Mouse (Mus musculus): ENCODE measurements around the gene Dlg5. TPM values are rescaled to one million over a fixed set of nuclear protein-coding genes. Genes with fewer than 3 reads are reported as not detected.

Dlg5 gene
- polyA plus RNA-seq, 1 experiment from 2014 or later, result 12.3 TPM

DNA sequence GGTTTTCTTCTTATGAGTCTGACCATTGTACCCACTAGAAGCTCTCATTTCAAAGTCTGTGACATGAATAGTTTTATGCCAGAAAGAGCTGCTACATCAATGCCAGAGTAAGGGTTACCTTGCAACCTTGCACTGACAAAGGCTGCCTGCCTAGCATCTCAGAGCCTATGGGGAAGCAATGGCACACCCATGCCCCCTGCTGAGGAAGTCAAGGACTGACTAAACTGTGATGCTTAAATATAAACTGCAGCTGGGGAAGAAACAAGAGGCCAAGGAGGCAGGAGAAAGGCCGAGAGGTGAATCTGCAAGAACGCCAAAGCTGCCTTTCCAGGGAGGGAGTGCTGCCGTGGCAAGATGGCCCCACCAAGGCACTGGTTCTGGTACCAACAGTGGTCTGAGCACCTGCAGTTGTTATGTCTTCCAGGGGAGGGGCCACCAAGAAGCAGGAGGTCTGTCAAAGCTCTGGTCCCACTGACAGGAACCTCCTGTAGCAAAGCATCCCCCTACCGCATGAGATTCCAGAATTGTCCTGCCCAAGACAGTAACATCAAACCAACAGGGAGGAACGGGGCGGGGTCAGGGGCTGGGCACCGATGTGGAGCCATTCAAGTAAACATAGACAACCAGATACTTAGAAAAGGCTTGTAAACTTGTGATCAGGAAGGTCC, 111.0 kb downstream of the Dlg5 start:
- Histone ChIP-seq H3K4me1 (ENCODE audit: control insufficient read depth, insufficient read depth, low read length) (no peaks in the 10 kb centered on the region), H3K9me3 (replicated peaks; ENCODE audit: control insufficient read depth, low read length) (no peaks in the 10 kb centered on the region), H3K36me3 (ENCODE audit: control insufficient read depth, insufficient read depth, low read length) (peaks cover 12% of the 10 kb centered on the region; the same call in 1 of the 2 replicates), H3K4me3 (replicated peaks; ENCODE audit: low read length) (no peak overlapping the region), H3K27ac (ENCODE audit: low read length) (no peak overlapping the region), H3K4me2 (ENCODE audit: low read depth, low read length) (no peak overlapping the region), H3K27me3 (ENCODE audit: control insufficient read depth, insufficient read depth, low read length) (no peaks in the 10 kb centered on the region), H3K9ac (ENCODE audit: low read length) (no peak overlapping the region)
- ATAC-seq (ENCODE audit: insufficient read depth, low FRiP score), result no peak
- WGBS, result 69% methylated on average over 7 of the region's 7 CpGs

DNA sequence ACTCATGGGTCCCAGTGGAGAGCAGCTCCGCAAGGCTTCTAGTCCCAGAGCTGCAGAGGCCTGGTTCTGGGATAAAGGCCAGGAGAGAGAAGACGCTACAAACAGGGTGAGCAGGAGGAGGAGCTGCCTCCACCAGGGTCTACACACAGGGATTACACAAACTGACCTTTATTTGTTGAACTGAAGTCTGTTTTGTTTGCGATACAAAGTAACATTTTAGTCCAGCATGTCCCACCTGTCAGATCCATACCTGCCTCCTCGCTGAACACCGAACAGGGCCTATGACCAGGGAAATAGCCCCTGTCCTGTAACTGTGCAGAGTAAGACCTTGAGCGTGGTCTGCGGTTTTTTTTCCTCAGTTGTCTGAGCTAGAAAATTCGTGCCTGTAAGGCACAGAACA, 111.9 kb downstream of the Dlg5 start:
- no peak overlapping the region for H3K9ac ChIP-seq (ENCODE audit: low read length)
- H3K4me1 ChIP-seq (ENCODE audit: control insufficient read depth, insufficient read depth, low read length), result no peaks in the 10 kb centered on the region
- no peaks in the 10 kb centered on the region for H3K9me3 ChIP-seq (replicated peaks; ENCODE audit: control insufficient read depth, low read length)
- no peak for ATAC-seq (ENCODE audit: insufficient read depth, low FRiP score)
- H3K36me3 ChIP-seq (ENCODE audit: control insufficient read depth, insufficient read depth, low read length), result peaks cover 9% of the 10 kb centered on the region; the same call in 1 of the 2 replicates
- no peak overlapping the region for H3K4me3 ChIP-seq (replicated peaks; ENCODE audit: low read length)
- 85% methylated on average over 8 of the region's 8 CpGs for WGBS
- no peak overlapping the region for H3K4me2 ChIP-seq (ENCODE audit: low read depth, low read length)
- no peak overlapping the region for H3K27ac ChIP-seq (ENCODE audit: low read length)
- no peaks in the 10 kb centered on the region for H3K27me3 ChIP-seq (ENCODE audit: control insufficient read depth, insufficient read depth, low read length)

DNA sequence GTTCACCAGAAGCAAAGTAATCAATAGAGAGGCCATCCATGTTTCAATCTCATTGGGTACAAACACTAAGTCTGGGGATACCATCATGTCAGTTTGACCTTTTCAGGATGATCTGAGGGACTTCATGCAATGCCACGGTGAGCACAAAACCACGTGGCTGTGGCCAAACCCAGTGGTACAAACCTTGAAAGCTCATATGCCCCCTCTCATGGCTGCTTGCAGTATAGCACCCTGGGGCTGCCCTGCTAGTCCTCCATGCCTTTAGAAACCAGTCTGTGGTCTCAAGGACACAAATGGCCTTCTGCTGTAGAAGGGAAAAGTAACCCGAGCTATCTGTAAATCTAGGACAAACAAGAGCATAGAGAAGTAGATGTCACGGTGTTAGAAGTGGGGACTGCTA, 113.6 kb downstream of the Dlg5 start:
- 32% methylated on average over 4 of the region's 4 CpGs for WGBS
- no peak overlapping the region for H3K4me3 ChIP-seq (replicated peaks; ENCODE audit: low read length)
- no peak overlapping the region for H3K27ac ChIP-seq (ENCODE audit: low read length)
- H3K27me3 ChIP-seq (ENCODE audit: control insufficient read depth, insufficient read depth, low read length), result no peaks in the 10 kb centered on the region
- no peak overlapping the region for H3K4me2 ChIP-seq (ENCODE audit: low read depth, low read length)
- no peak overlapping the region for H3K9ac ChIP-seq (ENCODE audit: low read length)
- peaks cover 3% of the 10 kb centered on the region; the same call in 1 of the 2 replicates for H3K36me3 ChIP-seq (ENCODE audit: control insufficient read depth, insufficient read depth, low read length)
- no peaks in the 10 kb centered on the region for H3K9me3 ChIP-seq (replicated peaks; ENCODE audit: control insufficient read depth, low read length)
- ATAC-seq (ENCODE audit: insufficient read depth, low FRiP score), result no peak
- no peaks in the 10 kb centered on the region for H3K4me1 ChIP-seq (ENCODE audit: control insufficient read depth, insufficient read depth, low read length)

DNA sequence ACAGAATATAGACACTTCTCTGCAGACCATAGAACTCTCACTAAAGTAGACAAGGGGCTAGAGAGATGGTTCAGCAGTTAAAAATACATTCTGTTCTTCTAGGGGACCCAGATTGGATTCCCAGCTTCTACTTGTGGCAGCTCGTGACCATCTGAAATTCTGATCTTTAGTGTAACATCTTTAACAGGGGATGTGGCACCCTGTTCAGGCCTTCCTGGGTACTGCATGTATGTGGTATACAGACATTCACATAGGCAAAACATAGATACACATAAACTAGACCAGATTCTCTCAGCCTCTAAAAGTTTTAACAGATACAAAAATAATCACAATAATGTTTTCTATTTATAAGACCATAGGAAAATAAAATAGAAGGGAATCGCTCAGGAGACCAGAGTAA, 120.7 kb downstream of the Dlg5 start:
- Histone ChIP-seq H3K4me1 (ENCODE audit: control insufficient read depth, insufficient read depth, low read length) (no peaks in the 10 kb centered on the region), H3K36me3 (ENCODE audit: control insufficient read depth, insufficient read depth, low read length) (no peaks in the 10 kb centered on the region), H3K27ac (ENCODE audit: low read length) (no peak overlapping the region), H3K4me3 (replicated peaks; ENCODE audit: low read length) (no peak overlapping the region), H3K4me2 (ENCODE audit: low read depth, low read length) (no peak overlapping the region), H3K9me3 (replicated peaks; ENCODE audit: control insufficient read depth, low read length) (no peaks in the 10 kb centered on the region), H3K9ac (ENCODE audit: low read length) (no peak overlapping the region), H3K27me3 (ENCODE audit: control insufficient read depth, insufficient read depth, low read length) (no peaks in the 10 kb centered on the region)
- 85% methylated on average over 2 of the region's 2 CpGs for WGBS
- ATAC-seq (ENCODE audit: insufficient read depth, low FRiP score), result no peak

DNA sequence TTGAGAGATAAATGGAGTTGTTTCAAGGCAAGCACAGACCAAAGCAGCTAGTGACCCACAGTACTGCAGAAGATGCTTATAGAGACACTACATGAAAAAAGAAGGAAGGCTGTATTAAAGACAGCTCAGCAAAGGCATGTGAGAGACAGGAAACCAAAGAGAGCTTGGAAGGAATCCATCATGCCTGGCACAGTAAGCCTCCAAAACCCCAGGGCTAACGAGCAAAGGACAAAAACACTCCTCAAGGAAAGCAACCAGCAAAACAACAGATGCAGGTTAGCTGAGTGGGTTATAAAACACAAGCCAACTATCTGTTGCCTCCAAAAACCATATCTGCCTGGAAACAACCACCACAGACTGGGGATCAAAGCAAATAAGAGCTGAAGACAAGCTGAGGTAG, 121.5 kb downstream of the Dlg5 start:
- 38% methylated on average over 1 of the region's 1 CpGs for WGBS
- Histone ChIP-seq H3K4me1 (ENCODE audit: control insufficient read depth, insufficient read depth, low read length) (no peaks in the 10 kb centered on the region), H3K27ac (ENCODE audit: low read length) (no peak overlapping the region), H3K4me3 (replicated peaks; ENCODE audit: low read length) (no peak overlapping the region), H3K9me3 (replicated peaks; ENCODE audit: control insufficient read depth, low read length) (no peaks in the 10 kb centered on the region), H3K9ac (ENCODE audit: low read length) (no peak overlapping the region), H3K36me3 (ENCODE audit: control insufficient read depth, insufficient read depth, low read length) (no peaks in the 10 kb centered on the region), H3K27me3 (ENCODE audit: control insufficient read depth, insufficient read depth, low read length) (no peaks in the 10 kb centered on the region), H3K4me2 (ENCODE audit: low read depth, low read length) (no peak overlapping the region)
- no peak for ATAC-seq (ENCODE audit: insufficient read depth, low FRiP score)

DNA sequence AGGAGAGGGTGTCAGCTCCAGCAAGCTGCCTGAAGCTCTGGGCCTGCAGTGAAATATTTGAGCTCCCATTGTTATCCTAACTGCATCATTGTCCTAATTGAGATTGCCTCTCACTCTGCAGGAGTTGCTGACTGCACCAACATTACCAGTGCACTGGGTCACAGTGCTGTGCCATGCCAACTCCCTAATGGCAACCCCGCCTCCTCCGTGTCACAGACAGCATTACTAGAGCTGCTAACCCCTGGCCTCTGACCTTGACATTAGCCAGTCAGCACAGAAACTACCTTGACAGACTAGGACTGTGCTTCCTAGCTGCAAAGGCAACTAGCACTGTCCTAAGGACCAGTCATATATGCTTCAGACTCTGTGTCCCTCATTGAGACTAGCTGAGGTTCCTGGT, 139.0 kb downstream of the Dlg5 start:
- Histone ChIP-seq H3K4me3 (replicated peaks; ENCODE audit: low read length) (no peak overlapping the region), H3K36me3 (ENCODE audit: control insufficient read depth, insufficient read depth, low read length) (no peaks in the 10 kb centered on the region), H3K4me2 (ENCODE audit: low read depth, low read length) (no peak overlapping the region), H3K9ac (ENCODE audit: low read length) (no peak overlapping the region), H3K27me3 (ENCODE audit: control insufficient read depth, insufficient read depth, low read length) (no peaks in the 10 kb centered on the region), H3K27ac (ENCODE audit: low read length) (no peak overlapping the region), H3K4me1 (ENCODE audit: control insufficient read depth, insufficient read depth, low read length) (no peaks in the 10 kb centered on the region), H3K9me3 (replicated peaks; ENCODE audit: control insufficient read depth, low read length) (no peaks in the 10 kb centered on the region)
- no peak for ATAC-seq (ENCODE audit: insufficient read depth, low FRiP score)
- 89% methylated on average over 2 of the region's 2 CpGs for WGBS

DNA sequence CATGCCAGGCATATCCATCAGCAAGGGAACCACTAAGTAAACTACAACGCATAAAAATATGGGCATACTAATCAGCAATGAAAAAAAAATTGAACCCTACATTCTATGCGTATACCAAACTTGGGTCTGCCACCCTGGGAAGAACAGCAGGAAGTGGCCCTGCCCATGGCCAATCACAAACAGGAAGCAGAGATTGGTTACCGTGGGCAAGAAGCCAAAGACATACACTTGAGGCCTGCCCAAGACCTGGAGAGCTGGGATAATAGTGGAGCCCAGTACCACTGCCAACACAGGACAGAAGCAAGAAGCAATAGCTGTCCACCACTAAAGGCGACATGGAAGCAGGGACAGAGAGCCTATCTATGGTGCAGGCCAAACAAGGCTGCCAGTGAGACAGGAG, 146.9 kb downstream of the Dlg5 start:
- WGBS, result 73% methylated on average over 4 of the region's 4 CpGs
- Histone ChIP-seq H3K4me3 (replicated peaks; ENCODE audit: low read length) (no peak overlapping the region), H3K9ac (ENCODE audit: low read length) (no peak overlapping the region), H3K9me3 (replicated peaks; ENCODE audit: control insufficient read depth, low read length) (no peaks in the 10 kb centered on the region), H3K36me3 (ENCODE audit: control insufficient read depth, insufficient read depth, low read length) (no peaks in the 10 kb centered on the region), H3K4me2 (ENCODE audit: low read depth, low read length) (no peak overlapping the region), H3K4me1 (ENCODE audit: control insufficient read depth, insufficient read depth, low read length) (no peaks in the 10 kb centered on the region), H3K27ac (ENCODE audit: low read length) (no peak overlapping the region), H3K27me3 (ENCODE audit: control insufficient read depth, insufficient read depth, low read length) (no peaks in the 10 kb centered on the region)
- ATAC-seq (ENCODE audit: insufficient read depth, low FRiP score), result no peak

DNA sequence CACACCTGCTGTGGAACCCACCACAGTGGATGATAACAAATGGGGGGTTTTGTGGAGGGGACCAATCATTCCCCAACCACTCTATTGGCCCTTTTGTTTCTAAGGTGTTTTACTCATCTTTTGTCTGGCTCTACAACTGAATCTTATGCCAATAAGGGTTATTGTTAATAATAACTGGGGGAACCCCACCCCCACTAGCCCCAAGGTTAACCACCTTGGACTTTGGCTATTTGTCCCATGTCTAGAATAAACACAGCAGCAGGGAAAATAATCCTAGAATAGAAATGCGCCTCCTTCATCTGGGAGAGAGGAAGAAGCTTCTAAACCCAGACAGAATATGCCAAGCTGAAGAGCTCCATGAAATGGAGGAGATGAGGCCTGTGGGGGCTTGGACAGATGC, 151.1 kb downstream of the Dlg5 start:
- Histone ChIP-seq H3K27ac (ENCODE audit: low read length) (no peak overlapping the region), H3K9ac (ENCODE audit: low read length) (no peak overlapping the region), H3K9me3 (replicated peaks; ENCODE audit: control insufficient read depth, low read length) (no peaks in the 10 kb centered on the region), H3K4me3 (replicated peaks; ENCODE audit: low read length) (no peak overlapping the region), H3K27me3 (ENCODE audit: control insufficient read depth, insufficient read depth, low read length) (no peaks in the 10 kb centered on the region), H3K4me1 (ENCODE audit: control insufficient read depth, insufficient read depth, low read length) (no peaks in the 10 kb centered on the region), H3K4me2 (ENCODE audit: low read depth, low read length) (no peak overlapping the region), H3K36me3 (ENCODE audit: control insufficient read depth, insufficient read depth, low read length) (no peaks in the 10 kb centered on the region)
- ATAC-seq (ENCODE audit: insufficient read depth, low FRiP score), result no peak
- 77% methylated on average over 1 of the region's 1 CpGs for WGBS

DNA sequence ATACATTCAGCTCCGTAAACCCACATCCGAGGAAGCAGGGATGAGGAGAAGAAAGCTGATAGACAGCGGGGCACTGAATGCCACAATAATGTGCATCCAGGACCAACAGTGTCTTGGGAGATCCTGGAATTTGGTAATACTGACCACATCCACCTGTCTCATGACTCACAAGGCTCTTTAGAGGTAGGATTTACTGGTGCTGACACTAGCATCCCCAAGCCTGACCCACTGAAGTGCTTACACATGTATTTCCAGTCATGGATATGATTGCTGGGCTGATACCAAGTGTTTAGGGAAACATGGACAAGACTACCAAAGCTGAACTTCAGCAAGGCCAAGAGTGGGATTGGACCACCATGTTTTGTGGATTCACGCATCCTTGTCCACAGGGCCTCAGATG, 152.5 kb downstream of the Dlg5 start:
- H3K4me2 ChIP-seq (ENCODE audit: low read depth, low read length), result no peak overlapping the region

More for the DNA sequence above, 152.5 kb downstream of the Dlg5 start:
- no peak overlapping the region for H3K9ac ChIP-seq (ENCODE audit: low read length)
- H3K27me3 ChIP-seq (ENCODE audit: control insufficient read depth, insufficient read depth, low read length), result no peaks in the 10 kb centered on the region
- 92% methylated on average over 4 of the region's 4 CpGs for WGBS
- no peak for ATAC-seq (ENCODE audit: insufficient read depth, low FRiP score)
- no peak overlapping the region for H3K27ac ChIP-seq (ENCODE audit: low read length)
- H3K9me3 ChIP-seq (replicated peaks; ENCODE audit: control insufficient read depth, low read length), result no peaks in the 10 kb centered on the region
- H3K4me1 ChIP-seq (ENCODE audit: control insufficient read depth, insufficient read depth, low read length), result no peaks in the 10 kb centered on the region
- no peaks in the 10 kb centered on the region for H3K36me3 ChIP-seq (ENCODE audit: control insufficient read depth, insufficient read depth, low read length)
- H3K4me3 ChIP-seq (replicated peaks; ENCODE audit: low read length), result no peak overlapping the region

Measured in stomach, embryonic 16.5 days (tissue).